Mouse (Mus musculus) kidney, embryonic 15.5 days (tissue): ENCODE data around the gene Ttc23. TPM values are rescaled to one million over a fixed set of nuclear protein-coding genes. Genes with fewer than 3 reads are reported as not detected.

Experiments
- ATAC-seq: fragments of 200-750 bp; cut with Nextera tagmentation; replicated peaks from 2 replicates; pipeline ENCODE4 v1.8.0; 2017; ENCODE audit warnings: moderate TSS enrichment; ENCODE audit not compliant: low FRiP score
- H3K27ac ChIP-seq: fragments of 300-500 bp; sonication (generic); 2 replicates; pipeline ENCODE4 v1.5.1; 2015; ENCODE audit warnings: mild to moderate bottlenecking, inconsistent platforms
- H3K27me3 ChIP-seq: fragments of 300-500 bp; sonication (generic); 2 replicates; pipeline ENCODE4 v1.6.1; 2015; ENCODE audit warnings: inconsistent platforms
- H3K36me3 ChIP-seq: fragments of 300-500 bp; sonication (generic); 2 replicates; pipeline ENCODE4 v1.6.1; 2015; ENCODE audit warnings: inconsistent platforms
- H3K4me1 ChIP-seq: fragments of 300-500 bp; sonication (generic); 2 replicates; pipeline ENCODE4 v1.6.1; 2015; ENCODE audit warnings: inconsistent platforms
- H3K4me2 ChIP-seq: fragments of 300-500 bp; sonication (generic); 2 replicates; pipeline ENCODE4 v1.6.1; 2015; ENCODE audit warnings: moderate library complexity, mild to moderate bottlenecking, inconsistent platforms
- H3K4me3 ChIP-seq: fragments of 300-500 bp; sonication (generic); replicated peaks from 2 replicates; pipeline ENCODE4 v1.5.1; 2015; ENCODE audit warnings: mild to moderate bottlenecking, inconsistent platforms
- H3K9ac ChIP-seq: fragments of 300-500 bp; sonication (generic); 2 replicates; pipeline ENCODE4 v1.6.1; 2015; ENCODE audit warnings: mild to moderate bottlenecking, inconsistent platforms
- H3K9me3 ChIP-seq: fragments of 300-500 bp; sonication (generic); replicated peaks from 2 replicates; pipeline ENCODE4 v1.6.1; 2016; ENCODE audit warnings: inconsistent platforms
- WGBS: fragments of 180-500 bp; shearing (Covaris S2); methylation state at CpG from one replicate; pipeline ENCODE4 v1.1.7; 2015; ENCODE audit warnings: mixed read lengths; 5-methylcytosine and 5-hydroxymethylcytosine counted together
- microRNA-seq: library from miRNA; unstranded; fragments of <30 nt; microRNA quantifications from one replicate; pipeline ENCODE4, GENCODE M21; 2016
- polyA plus RNA-seq: library from polyadenylated mRNA; unstranded; fragments of >200 nt; fragmentation: Nextera tagmentation; extraction: Ambion mirVana; gene quantifications from 2 replicates; pipeline ENCODE4 v1.2.1, GENCODE M21; 2015

Ttc23 gene
- polyA plus RNA-seq, 1 experiment from 2014 or later, result 30.4 TPM

GRCm38 (mm10) chr7:67793449-67793848 lies 146.2 kb downstream of the Ttc23 start:
- no peak overlapping the region for H3K4me3 ChIP-seq
- H3K9me3 ChIP-seq, result no peaks in the 10 kb centered on the region
- peaks cover 4% of the 10 kb centered on the region for H3K4me1 ChIP-seq
- no peak overlapping the region for H3K27ac ChIP-seq
- no peaks in the 10 kb centered on the region for H3K36me3 ChIP-seq
- no peaks in the 10 kb centered on the region for H3K27me3 ChIP-seq
- H3K9ac ChIP-seq, result no peak overlapping the region
- no peak overlapping the region for H3K4me2 ChIP-seq
- ATAC-seq, result no peak
- WGBS, result 69% methylated on average over 7 of the region's 7 CpGs

DNA sequence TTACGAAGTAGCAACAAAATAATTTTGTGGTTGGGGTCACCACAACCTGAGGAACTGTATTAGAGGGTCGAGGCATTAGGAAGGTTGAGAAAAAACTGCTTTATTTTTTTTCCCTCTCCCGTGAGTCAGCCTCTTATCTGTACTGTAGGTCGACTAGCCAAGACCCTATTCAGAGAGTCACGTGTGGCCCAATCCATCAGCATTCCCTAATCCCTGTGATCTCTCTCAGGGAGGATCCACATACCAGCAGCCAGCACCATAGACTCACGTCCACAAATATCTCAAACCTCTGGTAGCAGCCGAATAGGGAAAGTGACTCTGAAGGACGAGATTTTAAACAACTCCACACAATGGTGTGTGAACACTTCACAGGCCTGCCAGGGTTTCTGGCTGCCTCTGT lies 149.9 kb downstream of the Ttc23 start:
- Histone ChIP-seq H3K4me2 (no peak overlapping the region), H3K4me1 (no peaks in the 10 kb centered on the region), H3K9ac (no peak overlapping the region), H3K27ac (no peak overlapping the region), H3K36me3 (no peaks in the 10 kb centered on the region), H3K4me3 (no peak overlapping the region), H3K27me3 (no peaks in the 10 kb centered on the region; the same call in 1 of the 2 replicates), H3K9me3 (no peaks in the 10 kb centered on the region)
- ATAC-seq, result no peak
- 39% methylated on average over 8 of the region's 8 CpGs for WGBS

GRCm38 (mm10) chr7:67798476-67798875 lies 151.3 kb downstream of the Ttc23 start:
- no peaks in the 10 kb centered on the region for H3K36me3 ChIP-seq
- H3K9me3 ChIP-seq, result no peaks in the 10 kb centered on the region
- no peaks in the 10 kb centered on the region; the same call in 1 of the 2 replicates for H3K27me3 ChIP-seq
- 70% methylated on average over 4 of the region's 4 CpGs for WGBS
- no peak for ATAC-seq
- H3K4me1 ChIP-seq, result peaks cover 5% of the 10 kb centered on the region
- H3K9ac ChIP-seq, result no peak overlapping the region
- H3K4me3 ChIP-seq, result no peak overlapping the region
- no peak overlapping the region for H3K4me2 ChIP-seq
- H3K27ac ChIP-seq, result no peak overlapping the region

DNA sequence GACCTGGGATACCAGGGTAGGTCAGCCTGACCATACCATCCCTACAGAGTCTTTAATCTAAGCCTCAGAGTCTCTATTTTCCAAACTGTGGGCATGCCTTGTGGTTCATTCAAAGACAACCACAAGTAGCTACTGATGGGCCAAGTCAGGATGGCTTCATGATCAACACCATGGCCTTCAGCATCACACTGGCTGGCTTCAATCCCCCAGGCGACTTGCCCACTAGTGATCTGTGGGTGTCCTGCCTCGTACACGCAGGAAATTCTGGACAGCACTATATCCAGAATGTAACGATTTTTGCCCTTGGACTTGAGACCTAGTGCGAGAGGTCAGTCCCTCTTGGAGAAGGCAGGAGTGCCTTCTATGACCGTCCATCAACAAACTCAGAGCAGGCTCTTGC lies 153.3 kb downstream of the Ttc23 start:
- Histone ChIP-seq H3K4me1 (peaks cover 11% of the 10 kb centered on the region), H3K27ac (no peak overlapping the region), H3K4me3 (no peak overlapping the region), H3K36me3 (no peaks in the 10 kb centered on the region), H3K4me2 (no peak overlapping the region), H3K9ac (no peak overlapping the region), H3K27me3 (peaks cover 4% of the 10 kb centered on the region), H3K9me3 (no peaks in the 10 kb centered on the region)
- no peak for ATAC-seq
- WGBS, result 87% methylated on average over 6 of the region's 6 CpGs

GRCm38 (mm10) chr7:67801022-67801421 lies 153.8 kb downstream of the Ttc23 start:
- peaks cover 11% of the 10 kb centered on the region for H3K4me1 ChIP-seq
- peaks cover 4% of the 10 kb centered on the region for H3K27me3 ChIP-seq
- H3K9ac ChIP-seq, result no peak overlapping the region
- H3K27ac ChIP-seq, result no peak overlapping the region
- H3K4me3 ChIP-seq, result no peak overlapping the region
- ATAC-seq, result no peak
- WGBS, result 69% methylated on average over 4 of the region's 4 CpGs
- H3K36me3 ChIP-seq, result no peaks in the 10 kb centered on the region
- H3K9me3 ChIP-seq, result no peaks in the 10 kb centered on the region
- no peak overlapping the region for H3K4me2 ChIP-seq

DNA sequence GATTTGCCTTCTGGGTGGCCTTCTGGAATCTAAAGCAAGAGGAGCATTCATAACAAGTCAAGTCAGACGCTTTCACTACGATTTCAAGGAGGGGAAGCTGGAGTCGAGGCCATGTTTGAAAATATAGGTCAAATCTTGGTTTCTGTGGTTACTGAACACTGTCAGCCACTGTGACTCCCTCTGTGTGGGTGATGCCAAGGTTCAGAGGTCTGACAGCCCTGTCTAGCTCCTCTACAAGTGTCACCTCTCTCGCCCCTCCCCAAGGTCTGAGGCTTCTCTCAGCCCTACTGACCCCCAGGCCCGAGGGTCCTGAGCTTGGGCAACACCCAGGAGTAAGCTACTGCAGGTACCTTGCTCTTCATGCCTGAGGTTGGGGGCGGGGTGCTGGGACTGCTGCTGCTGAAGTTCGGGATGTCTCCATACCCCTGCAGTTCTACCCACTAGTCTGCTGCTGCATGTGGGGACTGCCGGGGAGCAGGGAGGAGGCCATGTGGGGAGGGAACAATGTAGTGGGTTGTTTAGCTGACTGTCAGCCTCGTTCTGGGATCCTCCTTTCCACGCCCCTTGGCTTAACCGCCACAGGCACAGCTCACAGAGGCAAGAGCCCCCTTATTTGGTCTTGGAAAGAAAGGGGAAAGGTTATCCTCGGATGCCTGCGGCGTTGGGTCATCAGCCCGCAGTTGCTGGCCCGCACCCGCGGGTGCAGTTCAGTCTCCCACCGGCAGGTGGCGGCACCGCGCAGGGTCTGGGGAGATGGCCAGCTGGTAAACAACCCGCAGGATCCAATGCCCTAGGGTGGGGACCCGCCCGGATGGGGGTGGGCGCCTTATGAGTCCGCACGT lies 156.0 kb downstream of the Ttc23 start:
- WGBS, result 17% methylated on average over 28 of the region's 28 CpGs
- peak; percentile 81 for ATAC-seq
- Histone ChIP-seq H3K27ac (no peak overlapping the region), H3K4me1 (peaks cover 11% of the 10 kb centered on the region), H3K27me3 (peaks cover 4% of the 10 kb centered on the region), H3K4me2 (peak overlapping the region; percentile 72), H3K9me3 (no peaks in the 10 kb centered on the region), H3K9ac (peak overlapping the region; percentile 29; the same call in 1 of the 2 replicates), H3K4me3 (peak overlapping the region; percentile 41), H3K36me3 (no peaks in the 10 kb centered on the region)

DNA sequence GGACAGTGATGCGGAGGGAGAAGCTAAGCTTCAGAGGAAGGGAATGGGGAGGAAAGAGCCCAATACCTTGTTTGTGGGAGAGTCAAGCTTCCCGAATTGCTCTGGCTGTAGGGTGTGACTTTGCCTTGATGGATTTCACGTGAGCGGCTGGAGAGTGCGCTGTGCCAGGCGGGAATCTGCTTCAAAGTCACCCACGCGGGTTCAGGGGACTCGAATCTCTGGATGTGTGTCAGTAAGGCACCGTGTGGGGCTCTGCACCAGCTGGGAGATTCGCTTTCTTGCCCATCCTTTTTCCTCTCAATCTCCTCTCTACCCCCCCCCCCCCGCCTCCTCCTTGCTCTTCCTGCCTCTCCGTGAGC lies 156.6 kb downstream of the Ttc23 start:
- peaks cover 11% of the 10 kb centered on the region for H3K4me1 ChIP-seq
- H3K4me3 ChIP-seq, result peak overlapping the region; percentile 41
- WGBS, result 13% methylated on average over 12 of the region's 13 CpGs
- H3K9ac ChIP-seq, result peak overlapping the region; percentile 29; the same call in 1 of the 2 replicates
- peaks cover 4% of the 10 kb centered on the region for H3K27me3 ChIP-seq
- no peak overlapping the region for H3K27ac ChIP-seq
- H3K4me2 ChIP-seq, result peak overlapping the region; percentile 72
- ATAC-seq, result 0 out of 2 replicates have a peak, but pooled peaks have one; percentile 3
- no peaks in the 10 kb centered on the region for H3K9me3 ChIP-seq
- H3K36me3 ChIP-seq, result no peaks in the 10 kb centered on the region

Small RNA genes within 50 kb of the gene (microRNA-seq; reads per million reads assigned to microRNA genes)
- gene Gm23844, result not detected

Other genes with a start within 250 kb of the Ttc23 start
- gene Lrrc28, start 2.1 kb upstream of the Ttc23 start, polyA plus RNA-seq, result 15.3 and 15.7 TPM in 2 replicates
- 0.99 and 1.4 TPM in 2 replicates for gene Synm, start 112.3 kb downstream of the Ttc23 start, polyA plus RNA-seq